Mouse (Mus musculus): ENCODE data around the gene Rpp25l. TPM values are rescaled to one million over a fixed set of nuclear protein-coding genes. Genes with fewer than 3 reads are reported as not detected.
"Not testable (repeated sequence)": the region's sequence is repeated elsewhere in the genome, so short reads cannot be mapped to it uniquely, and the experiment has no call there.

Gene Rpp25l
- 67.8 and 71.2 TPM in 2 replicates for polyA plus RNA-seq (2014; fragmentation: Nextera tagmentation; extraction: Ambion mirVana)

DNA sequence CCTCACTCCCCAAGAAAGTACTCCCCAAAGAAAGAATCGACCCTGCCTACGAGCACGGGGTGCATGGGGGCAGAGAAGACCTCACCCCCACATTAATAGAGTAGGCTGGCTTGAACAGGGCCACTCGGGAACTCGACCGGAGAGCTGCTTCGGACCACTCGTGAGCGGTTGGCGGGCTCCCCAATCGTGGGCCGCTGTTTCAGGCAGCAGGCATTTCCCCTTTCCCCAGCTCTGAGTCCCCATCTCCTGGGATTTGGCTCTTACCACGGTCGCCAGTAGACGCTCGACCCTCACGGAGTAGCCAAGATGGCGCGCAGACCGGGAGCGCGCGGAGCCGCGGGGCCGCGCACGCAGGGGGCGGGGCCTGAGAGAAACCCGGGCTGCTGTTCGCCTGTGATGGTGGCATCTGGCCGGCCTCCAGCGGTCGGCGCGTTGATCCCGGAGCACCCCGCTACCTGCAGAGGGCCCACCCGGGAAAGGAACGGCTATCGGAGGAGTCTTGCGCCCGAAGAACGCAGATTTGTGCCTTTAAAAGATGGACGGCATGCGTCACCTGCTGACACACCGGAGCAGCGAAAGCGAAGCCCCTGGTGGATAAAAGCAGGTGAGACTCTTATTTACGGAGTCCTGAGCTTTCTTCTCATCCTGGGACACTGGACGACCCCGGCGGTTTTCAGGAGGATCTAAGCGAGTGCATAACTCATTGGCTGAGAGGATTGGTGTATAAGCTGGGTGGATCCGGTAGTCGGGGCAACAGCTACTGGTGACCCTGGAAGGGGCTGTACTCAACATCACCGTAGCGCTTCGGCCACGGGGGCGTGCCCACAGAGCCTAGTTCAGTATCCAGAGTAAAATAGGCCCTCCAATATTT, at the start of gene Rpp25l:
Gene Rpp25l, minus strand, starts transcription at position 338 of the 871 bp plus-strand sequence.
- Histone ChIP-seq H3K36me3 (ENCODE audit: control insufficient read depth, insufficient read depth, low read length) (no peaks in the 10 kb centered on the region), H3K4me1 (replicated peaks; ENCODE audit: control insufficient read depth, insufficient read depth, low read length) (peaks cover 10% of the 10 kb centered on the region), H3K27me3 (replicated peaks; ENCODE audit: control insufficient read depth, insufficient read depth, low read length) (no peaks in the 10 kb centered on the region), H3K9ac (ENCODE audit: low read depth, low read length) (peak within 1 kb of the TSS; percentile 81), H3K4me2 (peak within 1 kb of the TSS; percentile 72), H3K4me3 (ENCODE audit: low read depth, low read length) (peak within 1 kb of the TSS; percentile 58), H3K27ac (ENCODE audit: low read depth, low read length) (no peak within 1 kb of the TSS; the same call in 1 of the 2 replicates), H3K9me3 (ENCODE audit: control insufficient read depth, low read length) (no peaks in the 10 kb centered on the region)
- peak; percentile 97 for DNase-seq (ENCODE audit: low spot score)
- peak; percentile 79 for ATAC-seq (replicated peaks; ENCODE audit: low FRiP score)
- under 1% methylated on average over 61 of the region's 61 CpGs for WGBS

DNA sequence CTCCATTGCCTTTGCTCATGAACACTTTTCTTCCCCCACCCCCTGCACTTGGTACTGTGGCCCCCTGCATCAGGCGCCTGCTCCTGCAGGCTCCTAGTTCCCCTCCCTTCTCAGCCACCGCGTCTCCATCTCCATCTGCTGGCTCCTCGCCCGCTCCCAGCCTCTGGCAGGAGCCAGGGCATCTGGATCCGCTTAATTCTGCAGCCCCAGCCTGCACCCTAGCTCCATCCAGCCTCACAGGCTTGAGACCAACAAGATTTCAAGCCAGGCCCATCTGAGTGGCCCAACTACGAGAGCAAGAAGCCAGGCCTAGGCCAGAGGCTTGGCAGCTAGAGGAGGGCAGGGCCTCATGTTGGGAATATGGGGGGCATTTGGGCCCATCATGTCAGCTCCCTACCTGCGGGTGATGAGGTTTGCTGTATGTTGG, 49.4 kb upstream of the Rpp25l start:
- not testable (repeated sequence) for ATAC-seq (replicated peaks; ENCODE audit: low FRiP score)
- peak overlapping the region; percentile 19; the same call in 1 of the 2 replicates for H3K27ac ChIP-seq (ENCODE audit: low read depth, low read length)

DNA sequence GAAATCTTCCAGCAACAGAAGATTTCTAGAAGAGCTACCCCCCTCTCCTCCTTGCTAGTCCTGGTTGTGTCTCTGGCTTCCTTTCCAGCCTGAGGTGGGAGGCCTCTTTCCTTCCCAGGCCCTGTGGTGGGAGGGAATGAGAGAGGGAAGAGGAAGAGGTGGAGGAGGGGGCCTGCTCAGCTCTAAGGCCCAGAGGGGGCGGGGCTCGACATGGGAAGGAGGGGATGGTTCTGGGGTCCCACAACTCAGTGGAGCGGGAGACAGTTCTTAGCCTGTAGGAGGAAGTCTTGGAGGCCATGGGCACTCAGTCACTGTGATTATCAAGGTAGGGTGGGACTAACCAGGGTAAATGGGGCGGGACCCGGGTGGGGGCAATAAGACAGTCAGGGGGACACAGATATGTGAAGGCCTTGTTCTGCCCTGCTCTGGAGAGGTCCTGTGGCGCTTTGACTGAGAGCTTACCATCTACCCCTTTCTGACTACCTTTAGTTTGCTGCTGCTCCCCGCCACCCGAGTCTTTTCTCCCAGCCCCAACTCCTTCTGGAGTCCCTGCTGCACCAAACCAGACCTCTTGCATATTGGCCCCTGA, 48.9 kb upstream of the Rpp25l start:
- Histone ChIP-seq H3K9me3 (ENCODE audit: control insufficient read depth, low read length) (no peaks in the 10 kb centered on the region), H3K36me3 (ENCODE audit: control insufficient read depth, insufficient read depth, low read length) (peaks cover 4% of the 10 kb centered on the region; the same call in 1 of the 2 replicates), H3K4me1 (replicated peaks; ENCODE audit: control insufficient read depth, insufficient read depth, low read length) (peaks cover 32% of the 10 kb centered on the region), H3K9ac (ENCODE audit: low read depth, low read length) (no peak overlapping the region), H3K27me3 (replicated peaks; ENCODE audit: control insufficient read depth, insufficient read depth, low read length) (no peaks in the 10 kb centered on the region), H3K4me2 (peak overlapping the region; percentile 77), H3K27ac (ENCODE audit: low read depth, low read length) (peak overlapping the region; percentile 77; the same call in 1 of the 2 replicates), H3K4me3 (ENCODE audit: low read depth, low read length) (0 out of 2 replicates have a peak overlapping the region, but pooled peaks have one; percentile 5)
- WGBS = 39% methylated on average over 8 of the region's 8 CpGs
- peak; percentile 13; the same call in 1 of the 2 replicates for ATAC-seq (replicated peaks; ENCODE audit: low FRiP score)
- no peak for DNase-seq (ENCODE audit: low spot score)

More for the DNA sequence above, 49.4 kb upstream of the Rpp25l start:
- not testable (repeated sequence) for H3K9me3 ChIP-seq (ENCODE audit: control insufficient read depth, low read length); H3K27me3 ChIP-seq (replicated peaks; ENCODE audit: control insufficient read depth, insufficient read depth, low read length); DNase-seq (ENCODE audit: low spot score); H3K36me3 ChIP-seq (ENCODE audit: control insufficient read depth, insufficient read depth, low read length); H3K9ac ChIP-seq (ENCODE audit: low read depth, low read length)
- Histone ChIP-seq H3K4me2 (peak overlapping the region; percentile 30), H3K4me3 (ENCODE audit: low read depth, low read length) (0 out of 2 replicates have a peak overlapping the region, but pooled peaks have one; percentile 5), H3K4me1 (replicated peaks; ENCODE audit: control insufficient read depth, insufficient read depth, low read length) (peaks cover 32% of the 10 kb centered on the region)
- WGBS = 65% methylated on average over 8 of the region's 8 CpGs

DNA sequence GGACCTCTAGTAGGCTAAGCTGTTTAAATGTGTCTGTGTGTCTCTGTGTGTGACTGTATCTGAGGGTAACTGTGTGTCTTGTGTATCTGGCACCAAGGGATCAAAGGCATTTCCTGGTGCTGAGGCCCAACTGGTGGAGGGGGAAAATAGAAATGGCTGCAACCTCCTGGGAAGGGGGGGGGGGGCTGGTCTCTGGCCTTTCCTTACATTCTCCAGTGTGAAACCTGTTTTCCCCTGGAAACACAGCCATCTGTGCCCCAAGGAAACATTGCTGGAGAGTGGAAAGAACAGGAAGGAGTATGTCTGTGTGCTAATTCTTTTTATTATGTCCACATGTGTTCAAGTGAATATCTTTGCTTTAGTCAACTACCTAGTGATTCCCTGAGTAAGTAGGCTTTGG, 48.3 kb upstream of the Rpp25l start:
- peak overlapping the region; percentile 58 for H3K9ac ChIP-seq (ENCODE audit: low read depth, low read length)
- peaks cover 32% of the 10 kb centered on the region for H3K4me1 ChIP-seq (replicated peaks; ENCODE audit: control insufficient read depth, insufficient read depth, low read length)
- peaks cover 6% of the 10 kb centered on the region; the same call in 1 of the 2 replicates for H3K36me3 ChIP-seq (ENCODE audit: control insufficient read depth, insufficient read depth, low read length)
- H3K4me2 ChIP-seq = peak overlapping the region; percentile 77
- H3K27me3 ChIP-seq (replicated peaks; ENCODE audit: control insufficient read depth, insufficient read depth, low read length) = no peaks in the 10 kb centered on the region
- H3K9me3 ChIP-seq (ENCODE audit: control insufficient read depth, low read length) = no peaks in the 10 kb centered on the region
- ATAC-seq (replicated peaks; ENCODE audit: low FRiP score) = no peak
- H3K27ac ChIP-seq (ENCODE audit: low read depth, low read length) = peak overlapping the region; percentile 77; the same call in 1 of the 2 replicates
- no peak for DNase-seq (ENCODE audit: low spot score)
- no peak overlapping the region for H3K4me3 ChIP-seq (ENCODE audit: low read depth, low read length)

DNA sequence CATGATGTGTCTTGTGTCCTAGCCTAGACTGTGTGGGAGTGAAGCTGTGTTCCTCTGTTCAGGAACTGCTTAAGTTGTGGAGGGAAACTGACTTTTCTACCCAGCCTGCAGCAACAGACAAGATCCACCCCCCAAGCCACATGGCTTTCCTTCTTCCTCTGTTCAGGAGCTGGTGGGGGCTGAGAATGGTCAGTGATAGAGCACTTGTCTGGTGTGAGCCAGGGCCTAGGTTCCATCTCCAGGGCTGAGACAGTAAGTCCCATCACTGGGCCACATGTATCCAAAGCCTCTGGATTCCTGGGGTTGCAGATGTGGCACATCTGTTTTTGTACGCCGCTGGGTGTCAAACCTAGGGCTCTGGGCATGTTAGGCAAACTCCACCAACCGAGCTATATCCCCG, 47.6 kb upstream of the Rpp25l start:
- Histone ChIP-seq H3K9me3 (ENCODE audit: control insufficient read depth, low read length) (no peaks in the 10 kb centered on the region), H3K9ac (ENCODE audit: low read depth, low read length) (peak overlapping the region; percentile 58), H3K4me2 (peak overlapping the region; percentile 77), H3K27ac (ENCODE audit: low read depth, low read length) (peak overlapping the region; percentile 77), H3K4me1 (replicated peaks; ENCODE audit: control insufficient read depth, insufficient read depth, low read length) (peaks cover 37% of the 10 kb centered on the region), H3K27me3 (replicated peaks; ENCODE audit: control insufficient read depth, insufficient read depth, low read length) (no peaks in the 10 kb centered on the region), H3K36me3 (ENCODE audit: control insufficient read depth, insufficient read depth, low read length) (peaks cover 6% of the 10 kb centered on the region; the same call in 1 of the 2 replicates), H3K4me3 (ENCODE audit: low read depth, low read length) (peak overlapping the region; percentile 32)
- 72% methylated on average over 4 of the region's 4 CpGs for WGBS
- ATAC-seq (replicated peaks; ENCODE audit: low FRiP score) (0 out of 2 replicates have a peak, but pooled peaks have one; percentile 4), DNase-seq (ENCODE audit: low spot score) (no peak)

DNA sequence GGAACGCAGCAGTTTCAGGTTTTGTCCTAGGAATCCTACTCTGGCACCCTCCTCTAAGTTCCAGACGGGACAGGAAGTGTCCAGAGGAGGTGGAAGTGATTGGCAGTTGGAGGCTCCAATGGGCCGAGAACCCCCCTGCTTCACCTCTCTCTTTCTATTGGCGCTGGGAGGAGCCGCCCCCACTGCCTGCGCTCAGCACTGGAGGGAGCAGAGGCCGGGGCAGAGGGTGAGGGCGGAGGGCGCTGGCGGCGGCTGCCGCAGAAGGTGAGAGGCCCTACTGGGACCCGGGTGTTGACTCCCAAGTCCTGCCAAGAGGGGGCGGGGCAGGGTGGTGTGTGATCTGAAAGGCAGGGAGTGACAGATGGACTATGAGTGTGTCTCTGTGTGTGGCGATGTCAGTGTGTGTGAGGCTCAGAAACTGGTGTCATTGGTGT, 47.0 kb upstream of the Rpp25l start:
- H3K27me3 ChIP-seq (replicated peaks; ENCODE audit: control insufficient read depth, insufficient read depth, low read length) = no peaks in the 10 kb centered on the region
- H3K27ac ChIP-seq (ENCODE audit: low read depth, low read length) = peak overlapping the region; percentile 77
- H3K36me3 ChIP-seq (ENCODE audit: control insufficient read depth, insufficient read depth, low read length) = peaks cover 6% of the 10 kb centered on the region; the same call in 1 of the 2 replicates
- WGBS = under 1% methylated on average over 15 of the region's 15 CpGs
- peaks cover 37% of the 10 kb centered on the region for H3K4me1 ChIP-seq (replicated peaks; ENCODE audit: control insufficient read depth, insufficient read depth, low read length)
- peak overlapping the region; percentile 77 for H3K4me2 ChIP-seq
- peak overlapping the region; percentile 58 for H3K9ac ChIP-seq (ENCODE audit: low read depth, low read length)
- peak; percentile 93 for ATAC-seq (replicated peaks; ENCODE audit: low FRiP score)
- no peaks in the 10 kb centered on the region for H3K9me3 ChIP-seq (ENCODE audit: control insufficient read depth, low read length)
- peak overlapping the region; percentile 32 for H3K4me3 ChIP-seq (ENCODE audit: low read depth, low read length)
- DNase-seq (ENCODE audit: low spot score) = peak; percentile 87

DNA sequence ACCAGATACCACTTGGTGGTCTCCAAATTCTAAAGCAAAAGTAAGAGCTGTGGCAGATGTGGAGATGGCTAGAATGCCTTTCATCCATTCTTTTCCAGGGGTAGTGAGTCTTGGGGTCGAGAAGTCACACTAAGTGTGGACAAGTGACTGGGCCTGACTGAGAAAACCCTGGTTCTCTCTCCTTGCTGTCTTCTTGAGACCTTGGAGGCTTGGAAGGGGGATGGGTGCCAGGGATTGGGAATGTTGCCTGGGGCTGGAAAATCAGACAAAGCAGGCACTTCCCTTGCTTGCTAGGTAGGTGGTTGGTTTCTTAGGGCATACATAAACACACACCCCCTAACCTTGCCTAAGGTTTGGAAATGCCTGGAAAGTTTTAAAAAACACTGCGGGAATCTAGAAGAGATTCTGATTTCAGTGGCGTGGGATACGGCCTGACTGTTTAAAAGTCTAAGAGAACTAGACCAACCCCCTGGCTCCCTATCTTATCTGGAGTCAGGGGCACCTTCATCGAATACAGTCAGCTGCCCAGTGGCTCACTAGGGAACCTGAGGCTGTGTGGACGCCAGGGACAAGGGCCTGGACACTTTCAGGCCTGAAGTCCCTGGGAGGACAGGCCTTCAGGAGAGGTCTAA, 46.4 kb upstream of the Rpp25l start:
- H3K27ac ChIP-seq (ENCODE audit: low read depth, low read length) = peak overlapping the region; percentile 77
- WGBS = 25% methylated on average over 6 of the region's 6 CpGs
- H3K9ac ChIP-seq (ENCODE audit: low read depth, low read length) = peak overlapping the region; percentile 58
- ATAC-seq (replicated peaks; ENCODE audit: low FRiP score) (peak; percentile 34), DNase-seq (ENCODE audit: low spot score) (no peak)
- H3K9me3 ChIP-seq (ENCODE audit: control insufficient read depth, low read length) = no peaks in the 10 kb centered on the region
- peaks cover 6% of the 10 kb centered on the region; the same call in 1 of the 2 replicates for H3K36me3 ChIP-seq (ENCODE audit: control insufficient read depth, insufficient read depth, low read length)
- H3K4me3 ChIP-seq (ENCODE audit: low read depth, low read length) = peak overlapping the region; percentile 32
- peak overlapping the region; percentile 77 for H3K4me2 ChIP-seq
- H3K27me3 ChIP-seq (replicated peaks; ENCODE audit: control insufficient read depth, insufficient read depth, low read length) = no peaks in the 10 kb centered on the region
- peaks cover 37% of the 10 kb centered on the region for H3K4me1 ChIP-seq (replicated peaks; ENCODE audit: control insufficient read depth, insufficient read depth, low read length)

DNA sequence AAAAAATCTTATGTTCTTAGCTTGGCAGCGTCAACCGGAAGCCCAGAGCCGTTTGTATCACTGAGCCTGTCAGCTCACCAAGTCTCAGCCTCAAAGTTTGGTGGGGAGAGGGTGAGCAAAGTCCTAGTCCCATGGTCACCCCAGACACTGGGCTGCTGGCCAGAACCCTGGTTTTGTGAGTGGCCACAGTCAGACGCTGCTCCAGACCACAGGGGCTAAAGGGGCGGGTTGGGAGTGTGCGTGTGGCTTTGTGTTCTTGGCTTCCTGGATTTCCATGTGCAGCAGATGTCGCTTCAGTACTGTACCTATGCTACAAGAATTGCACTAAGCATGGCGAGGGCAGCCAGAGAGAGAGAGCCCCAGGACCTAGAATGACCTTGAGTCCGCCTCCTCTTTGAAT, 45.9 kb upstream of the Rpp25l start:
- H3K9ac ChIP-seq (ENCODE audit: low read depth, low read length) = no peak overlapping the region
- peak overlapping the region; percentile 77; the same call in 1 of the 2 replicates for H3K27ac ChIP-seq (ENCODE audit: low read depth, low read length)
- peaks cover 37% of the 10 kb centered on the region for H3K4me1 ChIP-seq (replicated peaks; ENCODE audit: control insufficient read depth, insufficient read depth, low read length)
- peaks cover 6% of the 10 kb centered on the region; the same call in 1 of the 2 replicates for H3K36me3 ChIP-seq (ENCODE audit: control insufficient read depth, insufficient read depth, low read length)
- no peaks in the 10 kb centered on the region for H3K27me3 ChIP-seq (replicated peaks; ENCODE audit: control insufficient read depth, insufficient read depth, low read length)
- H3K4me2 ChIP-seq = 0 out of 2 replicates have a peak overlapping the region, but pooled peaks have one; percentile 77
- no peak overlapping the region for H3K4me3 ChIP-seq (ENCODE audit: low read depth, low read length)
- no peak for ATAC-seq (replicated peaks; ENCODE audit: low FRiP score)
- no peak for DNase-seq (ENCODE audit: low spot score)
- H3K9me3 ChIP-seq (ENCODE audit: control insufficient read depth, low read length) = no peaks in the 10 kb centered on the region
- WGBS = 86% methylated on average over 9 of the region's 9 CpGs

Measured in liver, embryonic 11.5 days (tissue).